Mouse (Mus musculus): ENCODE data around the gene Trpm4. TPM values are rescaled to one million over a fixed set of nuclear protein-coding genes. Genes with fewer than 3 reads are reported as not detected.
A peak's percentile ranks its signal among the peaks of the same experiment; 100 is the strongest.
"Not testable (repeated sequence)": the region's sequence is repeated elsewhere in the genome, so short reads cannot be mapped to it uniquely, and the experiment has no call there.

Gene Trpm4
- 10 to 100 TPM; 19.6 to 20.9 TPM for total RNA-seq (2021)
- long read RNA-seq, partial matches to known transcripts = 2 of 8 reads
- long read RNA-seq, other reads (novel, unspliced or antisense) = 6 of 8 reads

DNA sequence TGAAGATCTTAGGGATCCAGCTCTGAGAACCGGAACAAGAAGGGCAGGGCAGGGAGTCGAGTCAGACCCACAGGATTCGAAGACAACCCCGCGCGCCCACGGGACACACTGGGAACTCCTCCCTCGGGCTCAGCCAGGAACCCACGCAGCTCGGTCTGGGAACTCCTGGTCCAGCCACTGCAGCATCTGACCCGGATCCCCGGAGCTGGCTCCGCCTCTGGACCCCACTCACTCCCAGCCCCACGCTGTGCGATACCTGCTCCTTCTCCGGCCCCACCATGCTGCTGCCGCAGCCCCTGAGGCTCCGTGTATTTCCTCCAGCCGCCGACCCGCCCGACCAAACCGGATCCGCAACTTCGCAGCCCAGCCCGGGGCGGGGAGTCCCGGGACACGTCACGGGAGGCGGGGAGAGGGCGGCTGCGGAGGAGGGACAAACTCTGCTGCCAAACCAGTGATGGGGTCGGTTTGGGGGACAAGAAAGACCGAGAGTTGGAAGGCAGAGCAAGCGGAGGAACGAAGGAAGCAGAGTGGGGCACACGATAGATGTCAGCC lies at the start of gene Trpm4:
Trpm4 (minus strand) TSS at position 350 of the 552 bp plus-strand sequence.
- peak; percentile 79 to 81 for DNase-seq (ENCODE audit: low spot score in 2 of 2)

DNA sequence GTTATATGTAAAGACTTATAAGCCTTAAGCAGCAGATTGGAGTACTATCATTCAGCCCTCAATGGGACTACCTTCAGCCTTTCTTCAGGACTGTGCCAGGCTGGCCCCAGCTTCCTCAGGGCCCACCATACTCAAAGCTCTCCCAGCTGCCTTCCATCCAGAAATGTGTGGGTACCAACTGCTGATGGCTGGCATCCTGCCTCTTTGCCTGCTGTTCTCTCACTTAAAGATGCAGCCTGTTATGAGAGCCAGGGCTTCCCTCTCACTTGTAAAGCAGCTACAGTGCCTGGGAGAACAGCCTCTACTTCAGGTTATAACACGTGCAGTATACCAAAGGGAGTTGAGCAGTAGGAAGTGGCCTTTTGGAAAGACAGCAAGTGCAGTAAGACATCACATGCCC lies 42.5 kb upstream of the Trpm4 start:
- no peak for DNase-seq (ENCODE audit: low spot score in 2 of 2)

DNA sequence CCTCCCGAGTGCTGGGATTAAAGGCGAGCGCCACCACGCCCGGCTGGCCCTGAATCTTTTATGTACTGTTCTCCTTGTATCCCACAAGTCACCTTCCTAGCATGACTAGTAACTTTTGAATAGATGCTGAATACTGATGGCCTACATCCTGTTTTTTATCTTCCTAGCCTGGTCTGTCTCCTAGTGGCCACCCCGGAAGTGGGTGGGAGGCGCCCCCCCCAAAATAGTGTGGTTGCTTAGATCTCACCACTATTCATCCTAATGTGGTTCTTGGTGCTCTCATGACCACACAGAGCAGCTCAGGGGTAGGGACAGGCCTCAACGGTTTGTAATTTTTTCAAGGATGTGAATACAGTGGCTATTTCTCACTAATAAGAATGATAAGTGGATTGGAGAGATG lies 41.0 kb upstream of the Trpm4 start:
- no peak for DNase-seq (ENCODE audit: low spot score in 2 of 2)

DNA sequence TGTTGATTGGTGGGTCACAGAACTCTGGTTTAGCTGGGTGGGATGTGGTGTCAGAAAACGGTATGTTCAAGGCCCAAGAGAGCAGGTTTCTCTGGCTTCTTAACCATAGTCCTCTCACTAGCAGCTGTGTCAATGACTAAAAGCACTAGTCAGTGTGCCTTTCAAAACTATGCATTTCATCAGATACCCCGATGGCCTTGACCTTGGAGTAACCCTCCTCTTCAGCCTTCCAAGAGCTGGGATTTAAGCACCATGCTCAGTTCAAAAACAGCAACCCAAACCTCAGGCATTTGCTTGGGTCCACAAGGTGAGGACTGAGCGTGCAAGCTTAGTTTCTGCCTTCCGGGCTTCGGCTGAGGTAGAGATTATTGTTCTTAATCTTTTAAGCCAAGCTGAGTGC lies 38.8 kb upstream of the Trpm4 start:
- no peak for DNase-seq (ENCODE audit: low spot score in 2 of 2)

DNA sequence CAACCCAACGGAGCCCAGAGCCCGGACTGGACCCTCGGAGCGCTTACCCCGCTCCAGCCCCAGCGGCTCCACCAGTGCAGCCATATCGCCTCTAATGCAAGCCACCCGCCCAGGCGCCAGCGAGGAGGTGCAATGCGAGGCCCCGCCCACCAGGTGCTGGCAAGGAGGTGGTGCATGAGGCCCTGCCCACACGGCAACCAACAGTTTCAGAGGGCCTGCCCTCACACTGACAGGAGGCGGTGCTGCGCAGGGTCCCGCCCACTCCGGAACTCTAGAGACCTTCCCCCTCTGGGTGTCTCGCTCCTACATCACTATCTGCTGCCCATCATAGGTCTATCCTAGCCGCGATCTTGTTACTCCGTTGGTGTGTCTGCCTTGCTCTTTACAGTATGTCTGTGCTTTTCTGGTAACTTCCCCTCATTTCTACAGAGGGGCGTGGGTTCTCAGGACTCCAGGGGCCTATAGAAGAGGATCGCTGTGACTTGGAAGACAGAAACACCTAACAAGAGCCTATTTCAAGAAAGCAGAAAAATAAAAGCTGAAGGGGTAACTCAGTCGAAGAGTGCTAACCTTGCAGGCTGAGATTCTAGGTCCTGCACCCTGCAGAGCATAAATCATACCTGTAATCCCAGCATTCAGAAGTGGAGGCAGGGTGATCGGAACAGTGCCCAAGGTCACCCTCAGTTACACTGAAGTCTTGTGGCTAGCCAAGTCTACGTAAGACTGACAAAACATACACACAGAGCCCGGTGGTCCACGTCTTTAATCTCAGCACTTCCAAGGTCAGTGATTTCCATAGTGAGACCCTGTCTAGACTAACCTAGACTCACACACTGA lies 37.1 kb upstream of the Trpm4 start, which contains the start of gene Lin7b:
Lin7b (minus strand) TSS at position 109 of the 837 bp plus-strand sequence.
- peak; percentile 91 to 93 for DNase-seq (ENCODE audit: low spot score in 2 of 2)

DNA sequence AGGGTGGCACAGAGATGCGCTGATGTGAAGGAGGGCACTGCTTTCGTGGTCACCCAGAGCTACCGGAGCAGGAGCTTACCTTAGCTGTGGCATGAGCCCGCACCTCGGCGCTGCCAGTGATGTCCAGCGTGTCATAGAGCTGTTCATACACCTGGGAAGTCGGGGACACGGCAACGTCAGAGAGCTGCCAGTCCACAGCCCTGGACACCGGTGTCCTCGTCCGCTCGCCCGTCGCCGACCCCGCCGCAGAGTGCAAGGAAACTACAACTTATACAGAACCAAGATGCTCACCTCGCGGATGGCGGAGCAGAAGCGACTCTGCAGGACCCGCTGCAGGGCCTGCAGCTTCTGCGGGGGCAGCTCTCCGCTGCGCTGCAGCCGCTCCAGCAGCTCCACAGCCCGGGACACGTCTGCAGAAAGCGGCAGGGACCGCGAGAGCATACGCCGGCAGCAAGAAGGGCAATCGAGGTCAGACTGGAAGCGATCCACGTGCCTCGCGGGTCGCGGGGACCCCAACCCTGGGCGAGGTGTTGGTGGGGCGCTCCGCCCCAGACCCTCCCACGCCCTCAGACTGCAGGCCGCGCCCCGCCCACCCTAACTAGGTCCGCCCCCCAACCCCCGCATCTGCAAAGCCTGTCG lies 36.4 kb upstream of the Trpm4 start:
- DNase-seq (ENCODE audit: low spot score in 2 of 2) = no peak

DNA sequence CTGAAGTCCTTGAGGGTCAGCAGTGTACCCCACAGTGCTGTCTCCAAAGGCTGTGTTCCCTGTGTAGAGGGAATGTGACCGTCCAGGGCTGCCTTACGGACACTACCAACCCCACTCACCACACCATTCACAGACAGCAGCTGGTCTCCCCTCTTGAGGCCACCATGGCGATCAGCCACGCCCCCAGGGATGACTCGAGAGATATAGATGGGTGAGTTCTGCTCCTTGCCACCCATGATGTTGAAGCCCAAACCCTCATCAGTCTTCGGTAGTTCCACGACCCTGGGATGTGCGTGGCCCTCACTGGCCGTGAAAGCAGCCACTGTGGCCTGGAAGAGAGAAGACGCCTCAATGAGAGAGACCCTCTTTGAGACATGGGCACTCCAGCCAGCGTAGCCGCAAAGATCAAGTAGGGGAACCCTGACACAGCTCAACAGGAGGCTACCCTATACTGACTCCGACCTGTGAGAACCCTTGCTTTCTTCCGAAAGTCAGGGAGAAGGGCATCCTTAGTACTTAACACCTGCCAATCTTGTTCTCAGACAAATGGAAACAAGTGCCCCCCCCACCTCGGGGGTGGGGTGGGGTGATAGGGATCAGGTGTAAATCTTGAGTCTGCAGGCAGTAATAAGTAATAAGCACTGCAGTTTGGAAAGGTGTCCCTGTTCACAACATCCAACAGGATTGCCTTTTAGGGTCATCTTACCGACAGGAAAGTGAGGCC lies 35.6 kb upstream of the Trpm4 start:
- DNase-seq (ENCODE audit: low spot score in 2 of 2) = no peak

DNA sequence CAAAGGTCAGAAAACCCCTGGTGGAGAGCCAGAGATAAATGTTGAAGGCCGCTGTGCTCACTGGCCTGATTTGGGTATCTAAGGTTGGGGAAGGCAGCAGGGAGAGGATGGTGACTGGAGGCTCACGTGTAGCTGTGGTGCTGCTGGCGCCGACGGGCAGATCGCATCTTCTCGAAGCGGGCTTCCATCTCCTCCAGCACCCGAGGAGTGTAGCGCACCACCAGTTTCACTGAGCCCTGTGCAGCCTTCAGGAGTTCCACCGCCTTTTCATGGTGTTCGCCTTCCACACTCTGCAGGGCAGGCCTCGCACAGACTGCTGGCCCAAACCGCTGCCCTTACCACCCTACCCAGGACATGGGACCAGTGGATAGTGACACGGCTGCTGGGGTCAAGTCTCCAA lies 34.6 kb upstream of the Trpm4 start:
- no peak for DNase-seq (ENCODE audit: low spot score in 2 of 2)

DNA sequence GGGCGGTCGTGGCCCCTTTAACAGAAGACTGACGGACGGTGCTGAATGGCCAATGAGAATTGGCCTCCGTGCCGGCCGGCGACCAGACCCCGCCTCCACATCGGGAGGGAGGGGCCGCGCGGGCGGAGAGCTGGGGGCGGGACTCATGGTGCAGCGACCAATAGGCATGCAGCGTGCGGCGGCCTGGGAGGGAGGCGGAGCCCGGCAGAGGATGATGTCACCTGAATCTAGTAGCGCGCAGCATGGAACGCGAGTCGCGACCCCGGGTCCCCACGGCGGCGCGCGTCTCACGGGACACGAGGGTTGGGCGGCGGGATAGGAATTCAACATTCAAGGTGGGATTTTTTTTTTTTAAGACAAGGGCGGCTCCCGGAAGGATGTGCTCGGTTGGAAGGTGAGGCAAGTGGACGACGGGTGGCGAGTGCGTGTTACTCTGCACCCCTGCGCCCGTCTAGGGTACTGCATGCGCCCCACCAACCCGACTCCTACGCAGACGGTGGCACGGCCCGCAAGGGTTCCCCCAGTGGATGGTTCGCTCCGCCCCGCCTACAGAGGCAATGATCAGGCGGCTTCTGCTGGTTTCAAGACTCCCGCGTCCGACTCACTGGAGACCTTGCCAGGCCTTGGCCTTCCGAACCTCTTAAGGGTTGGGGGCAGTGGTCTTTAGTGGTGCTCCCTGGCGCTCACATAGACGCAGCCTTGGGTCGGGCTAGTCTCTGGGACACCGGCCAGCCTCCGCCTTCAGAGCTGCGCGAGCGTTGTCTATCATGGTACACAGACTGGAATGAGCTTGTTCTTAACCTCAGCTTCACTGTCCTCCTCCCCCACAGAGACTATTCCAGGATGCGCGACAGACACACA lies 33.7 kb upstream of the Trpm4 start:
- DNase-seq (ENCODE audit: low spot score in 2 of 2) = peak; percentile 99 to 100

DNA sequence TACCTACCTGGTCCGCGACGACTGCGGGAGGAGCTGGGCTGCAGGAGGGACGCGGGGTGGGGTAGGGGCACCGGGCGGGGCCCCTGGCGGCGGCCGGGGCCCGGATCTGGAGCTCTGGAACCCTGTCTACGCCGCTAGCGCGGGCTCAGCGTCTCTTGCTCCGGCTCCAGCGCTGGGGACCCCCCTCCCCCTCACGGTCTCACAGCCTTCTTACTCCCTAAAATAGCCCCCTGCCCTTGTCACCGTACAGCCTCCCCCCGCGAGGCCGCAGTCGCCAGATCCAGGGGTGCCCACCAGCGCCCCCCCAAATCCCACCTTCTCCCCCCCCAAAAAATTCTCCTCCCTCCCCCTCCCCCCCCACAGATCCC lies 33.1 kb upstream of the Trpm4 start, which contains the start of gene Ppfia3:
Ppfia3 (minus strand) TSS at position 368 of the 368 bp plus-strand sequence.
- no peak for DNase-seq (ENCODE audit: low spot score in 2 of 2)

DNA sequence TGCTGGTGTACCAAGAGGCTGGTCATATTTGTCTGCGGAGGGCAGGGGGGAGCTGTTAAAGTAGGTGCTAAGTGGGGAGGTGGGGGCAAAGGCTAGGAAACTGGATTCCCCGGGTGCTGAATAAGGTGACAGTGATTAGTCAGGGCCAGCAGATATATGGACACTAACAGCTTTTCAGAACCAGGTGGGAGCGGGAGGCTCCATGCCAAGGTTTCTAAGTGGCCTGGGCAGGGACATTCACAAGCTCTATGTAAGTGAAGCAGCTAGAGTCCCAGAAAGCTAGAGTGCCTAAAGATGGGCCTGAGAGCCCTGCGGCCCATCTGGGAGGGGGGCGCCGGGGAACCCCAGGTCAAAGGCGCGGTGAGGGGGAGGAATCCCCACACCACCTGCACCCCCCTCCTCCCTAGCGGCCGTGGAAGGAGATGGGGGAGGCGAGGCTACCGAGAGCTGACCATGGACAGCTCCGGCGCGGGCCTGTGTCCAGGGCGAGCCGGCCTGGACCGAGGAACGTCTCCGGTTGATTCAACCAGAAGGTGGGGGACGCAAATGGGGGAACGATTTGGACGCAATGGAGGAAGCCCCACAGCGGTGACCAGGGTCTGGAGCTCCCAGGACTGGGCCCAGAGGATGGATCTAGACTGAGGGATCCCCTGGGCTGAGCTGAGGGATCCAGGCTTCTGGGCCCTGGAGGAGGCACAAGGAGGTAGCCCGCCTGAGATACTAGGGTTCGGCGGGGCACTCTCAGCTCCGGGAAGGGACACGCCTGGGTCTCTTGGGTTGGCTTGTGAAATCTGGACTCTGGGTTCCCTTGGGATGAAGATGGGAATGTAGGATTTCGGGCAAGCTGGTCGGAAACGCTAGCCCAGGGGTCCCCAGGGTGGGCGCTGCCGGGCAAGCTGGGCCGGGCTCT lies 32.4 kb upstream of the Trpm4 start:
- DNase-seq (ENCODE audit: low spot score in 2 of 2) = peak; percentile 51 to 60

DNA sequence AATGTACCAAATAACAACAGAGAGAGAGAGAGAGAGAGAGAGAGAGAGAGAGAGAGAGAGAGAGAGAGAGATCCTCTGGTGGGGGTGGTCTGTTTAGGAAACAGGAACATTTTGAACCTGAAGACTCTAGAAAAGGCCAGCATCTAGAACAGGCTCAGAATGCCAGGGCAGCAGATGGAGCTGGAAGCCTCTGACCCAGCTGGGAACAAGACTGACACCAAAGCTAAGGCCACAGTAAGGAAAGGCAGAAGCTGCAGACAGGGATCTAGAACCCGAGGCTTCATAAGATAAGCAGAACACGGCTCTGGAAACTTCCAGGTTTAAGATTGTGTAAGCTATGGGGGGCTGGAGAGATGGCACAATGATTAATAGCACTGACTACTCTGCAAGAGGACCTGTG lies 30.4 kb upstream of the Trpm4 start:
- no peak for DNase-seq (ENCODE audit: low spot score in 2 of 2)

DNA sequence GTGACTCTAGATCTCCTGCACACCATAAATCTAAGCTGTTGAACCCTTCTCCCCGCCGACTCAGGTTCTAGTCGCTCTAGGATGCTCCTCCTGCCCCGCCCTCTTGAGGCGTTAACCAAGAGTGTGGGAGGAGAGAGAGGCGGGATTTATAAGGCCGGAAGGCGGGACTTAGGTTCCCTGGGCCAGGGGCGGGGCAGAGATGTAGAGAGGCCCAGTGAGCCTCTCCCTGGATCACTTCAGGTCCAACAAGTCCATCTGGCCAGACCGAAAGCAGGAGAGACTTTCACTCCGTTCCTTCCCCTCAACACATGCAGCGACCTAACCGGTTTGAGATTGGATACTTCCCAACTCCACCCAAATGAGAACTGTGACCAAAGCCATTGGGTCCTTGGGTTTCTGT lies 29.2 kb upstream of the Trpm4 start:
- DNase-seq (ENCODE audit: low spot score in 2 of 2) = no peak

DNA sequence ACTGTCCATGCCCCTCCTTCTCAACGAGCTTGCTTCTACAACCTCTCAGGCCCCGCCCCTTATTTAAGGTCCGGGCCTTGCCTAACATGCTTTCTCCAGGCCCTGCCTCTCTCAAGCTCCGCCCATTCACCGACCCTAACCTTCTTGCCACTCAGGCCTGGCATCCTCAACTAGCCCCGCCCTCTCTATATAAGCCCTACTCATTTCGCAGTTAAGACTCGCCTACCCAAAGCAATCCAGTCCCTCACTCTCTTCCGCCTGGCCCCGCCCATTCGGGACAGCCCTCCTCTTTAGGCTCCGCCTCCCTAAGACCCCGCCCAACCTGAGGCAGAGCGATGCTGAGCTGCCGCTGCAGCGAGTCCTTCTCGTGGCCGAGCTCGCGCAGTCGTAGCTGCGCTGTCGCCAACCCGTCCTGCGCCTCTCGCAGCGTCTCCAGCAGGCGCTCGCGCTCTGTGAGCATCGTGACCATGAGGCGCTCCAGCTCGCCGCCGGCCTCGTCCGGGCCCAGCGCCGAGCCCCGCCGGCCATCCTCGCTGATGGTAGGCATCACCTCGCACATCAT lies 27.7 kb upstream of the Trpm4 start:
- DNase-seq (ENCODE audit: low spot score in 2 of 2) = peak; percentile 83 to 88

DNA sequence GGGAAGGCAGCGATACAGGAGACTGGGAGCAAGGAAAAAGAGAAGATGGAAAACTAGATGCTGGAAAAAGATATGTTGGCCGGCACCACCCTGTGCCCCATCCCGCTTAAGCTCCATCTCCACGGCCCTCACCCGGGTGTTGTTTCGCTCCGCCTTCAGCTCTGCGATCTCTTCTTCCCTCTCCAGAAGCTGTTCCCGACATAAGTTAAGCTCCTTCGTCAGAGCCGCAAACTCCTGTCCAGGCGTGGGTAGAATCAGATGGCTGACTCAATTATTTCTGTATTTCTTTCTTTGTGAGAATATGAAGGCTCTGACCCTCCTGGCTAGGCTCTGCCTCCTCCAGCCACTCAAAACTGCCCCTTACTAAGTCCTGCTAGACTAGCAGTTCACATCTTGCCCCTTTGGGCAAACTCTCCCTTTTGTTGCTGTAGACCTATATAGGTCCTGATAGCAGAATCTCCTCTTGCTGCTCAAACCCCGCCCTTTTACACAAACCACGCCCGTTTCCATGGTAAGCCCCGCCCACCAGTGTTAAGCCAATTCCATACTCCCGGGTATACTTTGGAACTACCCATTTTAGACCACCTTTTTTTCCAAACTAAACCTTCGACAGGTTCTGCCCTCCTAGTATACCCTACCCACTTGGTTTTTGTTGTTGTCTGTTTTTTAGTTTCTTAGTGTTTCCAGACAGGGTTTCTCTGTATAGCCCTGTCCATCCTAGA lies 27.0 kb upstream of the Trpm4 start:
- DNase-seq (ENCODE audit: low spot score in 2 of 2) = no peak

DNA sequence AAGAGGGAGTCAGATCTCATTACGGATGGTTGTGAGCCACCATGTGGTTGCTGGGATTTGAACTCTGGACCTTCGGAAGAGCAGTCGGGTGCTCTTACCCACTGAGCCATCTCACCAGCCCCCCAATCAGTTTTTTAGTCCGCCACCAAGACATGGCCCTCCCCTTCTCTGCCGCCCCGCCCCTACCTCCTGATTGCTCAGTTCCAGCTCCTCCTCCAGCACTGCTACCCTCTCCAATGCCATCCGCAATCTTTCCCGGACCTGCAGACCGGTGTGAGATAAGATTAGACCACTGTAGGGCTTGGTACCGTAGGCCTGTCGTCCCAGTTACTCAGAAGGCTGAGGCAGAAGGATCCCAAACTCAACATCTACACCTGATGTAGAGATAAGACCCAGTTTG lies 25.5 kb upstream of the Trpm4 start:
- DNase-seq (ENCODE audit: low spot score in 2 of 2) = not testable (repeated sequence)

DNA sequence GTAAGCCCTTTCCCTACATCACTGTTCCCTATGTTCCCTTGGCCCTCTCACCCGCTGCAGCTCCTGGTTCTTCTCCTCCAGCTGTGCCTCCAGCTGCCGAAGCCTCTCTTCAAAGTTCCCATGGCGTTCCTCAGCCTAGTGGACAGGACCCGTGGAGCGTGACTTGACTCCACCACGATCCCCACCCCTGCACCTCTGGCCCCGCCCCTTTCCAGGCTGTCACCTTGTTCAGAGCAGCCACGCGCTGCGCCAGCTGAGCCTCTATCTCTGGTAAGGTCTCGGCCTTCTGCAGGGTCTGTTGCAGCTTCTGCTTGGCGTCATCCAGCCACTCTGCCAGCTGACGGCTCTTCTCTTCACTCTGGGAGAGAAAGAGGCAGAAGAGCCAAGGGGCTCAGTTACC lies 22.5 kb upstream of the Trpm4 start:
- DNase-seq (ENCODE audit: low spot score in 2 of 2) = no peak

DNA sequence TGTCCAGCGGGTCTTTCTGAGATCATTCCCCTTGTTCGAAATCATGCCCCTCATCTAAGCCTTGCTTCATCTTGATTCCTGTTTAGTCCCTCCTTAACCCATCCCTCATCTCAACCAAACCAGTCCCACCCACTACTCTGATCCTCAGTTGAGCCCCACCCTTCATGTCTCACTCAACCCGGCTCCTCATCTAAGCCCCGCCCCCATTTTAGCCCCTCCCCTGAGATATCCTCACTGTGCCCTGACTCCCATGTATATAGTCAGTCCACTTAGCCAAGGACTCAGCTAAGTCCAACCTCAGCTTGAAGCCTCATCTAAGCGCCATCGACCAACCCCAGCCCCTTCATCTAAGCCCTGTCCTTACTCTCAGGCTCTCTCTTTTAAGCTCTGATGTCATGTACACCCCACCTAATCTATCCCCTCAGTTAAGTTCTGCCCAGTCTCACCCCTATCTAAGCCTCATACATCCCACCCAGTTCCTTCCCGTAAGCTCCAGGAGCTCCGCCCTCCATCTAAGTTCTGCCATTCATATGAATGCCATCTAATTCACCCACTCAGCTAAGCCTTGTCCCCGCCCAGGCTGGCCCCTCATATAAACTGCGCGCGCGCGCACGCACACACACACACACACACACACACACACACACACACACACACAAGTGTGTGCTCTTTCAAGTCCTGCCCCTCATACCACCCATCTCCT lies 21.9 kb upstream of the Trpm4 start:
- DNase-seq (ENCODE audit: low spot score in 2 of 2) = no peak

All from layer of hippocampus, postnatal 10 days (tissue).